Mouse (Mus musculus) lung, embryonic 16.5 days (tissue): ENCODE data around the gene Adad1. TPM values are rescaled to one million over a fixed set of nuclear protein-coding genes. Genes with fewer than 3 reads are reported as not detected.
A peak's percentile ranks its signal among the peaks of the same experiment; 100 is the strongest.

ENCODE experiments used
- ATAC-seq: fragments of 200-750 bp; cut with Nextera tagmentation; 2 replicates; pipeline ENCODE4 v1.8.0; 2017; ENCODE audit warnings: low read depth, mild to moderate bottlenecking, moderate library complexity
- H3K27ac ChIP-seq: fragments of 300-500 bp; sonication (generic); 2 replicates; pipeline ENCODE4 v1.5.1; 2014; ENCODE audit warnings: mild to moderate bottlenecking, control low read depth, low read length
- H3K27me3 ChIP-seq: fragments of 300-500 bp; sonication (generic); 2 replicates; pipeline ENCODE4 v1.6.1; 2014; ENCODE audit warnings: low read depth, low read length, mixed read lengths; ENCODE audit not compliant: control insufficient read depth, insufficient read depth
- H3K36me3 ChIP-seq: fragments of 300-500 bp; sonication (generic); 2 replicates; pipeline ENCODE4 v1.6.1; 2014; ENCODE audit warnings: low read length; ENCODE audit not compliant: control insufficient read depth, insufficient read depth
- H3K4me1 ChIP-seq: fragments of 300-500 bp; sonication (generic); replicated peaks from 2 replicates; pipeline ENCODE4 v1.6.1; 2014; ENCODE audit warnings: low read length, mixed read lengths; ENCODE audit not compliant: control insufficient read depth, insufficient read depth
- H3K4me2 ChIP-seq: fragments of 300-500 bp; sonication (generic); 2 replicates; pipeline ENCODE4 v1.6.1; 2014; ENCODE audit warnings: low read depth, low read length, control low read depth
- H3K4me3 ChIP-seq: fragments of 300-500 bp; sonication (generic); 2 replicates; pipeline ENCODE4 v1.5.1; 2014; ENCODE audit warnings: mild to moderate bottlenecking, low read length, control low read depth
- H3K9ac ChIP-seq: fragments of 300-500 bp; sonication (generic); 2 replicates; pipeline ENCODE4 v1.6.1; 2014; ENCODE audit warnings: low read length, control low read depth
- H3K9me3 ChIP-seq: fragments of 300-500 bp; sonication (generic); 2 replicates; pipeline ENCODE4 v1.6.1; 2016; ENCODE audit warnings: low read length; ENCODE audit not compliant: control insufficient read depth
- WGBS: fragments of 180-500 bp; shearing (Covaris S2); extraction: QIAGEN DNeasy Blood & Tissue Kit; methylation state at CpG from one replicate; pipeline ENCODE4 v1.1.7; 2014; 5-methylcytosine and 5-hydroxymethylcytosine counted together
- polyA plus RNA-seq: library from polyadenylated mRNA; unstranded; fragments of >200 nt; fragmentation: Nextera tagmentation; extraction: Ambion mirVana; gene quantifications from 2 replicates; pipeline ENCODE4 v1.2.1, GENCODE M21; 2015

Adad1 gene
- polyA plus RNA-seq: 0.19 and 0.41 TPM in 2 replicates

DNA sequence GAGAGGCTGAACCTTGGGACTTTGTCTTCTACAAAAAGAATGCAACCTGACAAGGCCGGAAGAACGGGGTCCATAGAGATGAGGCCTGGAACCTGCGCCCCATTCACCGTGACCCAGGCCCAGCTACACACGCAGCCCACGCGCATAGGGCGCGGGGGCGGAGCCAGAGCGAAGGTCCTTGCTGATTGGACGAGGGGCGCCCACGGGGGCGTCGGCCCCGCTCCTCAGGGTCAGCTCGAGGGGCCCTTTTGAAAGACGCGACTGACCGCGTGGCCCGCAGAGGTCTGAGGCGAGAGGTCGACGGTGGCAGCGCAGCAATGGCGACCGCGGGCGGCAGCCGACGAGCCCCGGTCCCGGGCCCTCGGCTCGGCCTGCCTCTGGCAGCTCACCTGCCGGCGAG lies at the start of gene Adad1:
TSS of gene Adad1 (plus strand) at position 122 of the 400 bp plus-strand sequence.
- no peaks in the 10 kb centered on the region for H3K27me3 ChIP-seq
- ATAC-seq: peak; percentile 26; the same call in 1 of the 2 replicates

DNA sequence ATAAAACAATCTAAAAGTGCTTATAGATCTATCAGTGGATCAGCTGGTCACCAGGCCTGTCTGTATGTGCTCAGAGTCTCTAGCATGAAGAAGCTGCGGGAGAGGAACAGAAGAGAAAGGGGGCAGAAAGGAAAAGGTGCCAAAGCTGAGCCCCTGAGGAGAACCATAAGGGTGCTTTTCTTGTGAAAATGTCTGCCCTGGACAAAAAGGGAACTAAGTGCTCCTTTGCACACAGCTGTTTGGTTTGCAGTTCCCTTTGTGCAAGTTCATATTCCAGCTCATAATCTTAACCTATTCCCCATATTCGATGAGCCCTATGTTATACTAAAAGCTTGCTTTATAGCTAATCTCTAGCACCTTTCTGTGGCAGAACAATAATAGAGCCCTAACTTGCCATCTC lies 25.3 kb upstream of the Adad1 start:
- Histone ChIP-seq H3K27me3 (no peaks in the 10 kb centered on the region), H3K4me2 (no peak overlapping the region), H3K9me3 (no peaks in the 10 kb centered on the region), H3K4me1 (no peaks in the 10 kb centered on the region), H3K27ac (no peak overlapping the region), H3K4me3 (no peak overlapping the region), H3K36me3 (peaks cover 19% of the 10 kb centered on the region; the same call in 1 of the 2 replicates), H3K9ac (no peak overlapping the region)
- 80% methylated on average over 2 of the region's 2 CpGs for WGBS
- no peak for ATAC-seq

More for the DNA sequence above, at the start of gene Adad1:
- H3K4me1 ChIP-seq: no peaks in the 10 kb centered on the region
- H3K4me2 ChIP-seq: peak within 1 kb of the TSS; percentile 49
- WGBS: 53% methylated on average over 37 of the region's 39 CpGs
- no peak within 1 kb of the TSS for H3K27ac ChIP-seq
- peaks cover 6% of the 10 kb centered on the region; the same call in 1 of the 2 replicates for H3K9me3 ChIP-seq
- peak within 1 kb of the TSS; percentile 20; the same call in 1 of the 2 replicates for H3K9ac ChIP-seq
- no peaks in the 10 kb centered on the region for H3K36me3 ChIP-seq
- H3K4me3 ChIP-seq: peak within 1 kb of the TSS; percentile 31

DNA sequence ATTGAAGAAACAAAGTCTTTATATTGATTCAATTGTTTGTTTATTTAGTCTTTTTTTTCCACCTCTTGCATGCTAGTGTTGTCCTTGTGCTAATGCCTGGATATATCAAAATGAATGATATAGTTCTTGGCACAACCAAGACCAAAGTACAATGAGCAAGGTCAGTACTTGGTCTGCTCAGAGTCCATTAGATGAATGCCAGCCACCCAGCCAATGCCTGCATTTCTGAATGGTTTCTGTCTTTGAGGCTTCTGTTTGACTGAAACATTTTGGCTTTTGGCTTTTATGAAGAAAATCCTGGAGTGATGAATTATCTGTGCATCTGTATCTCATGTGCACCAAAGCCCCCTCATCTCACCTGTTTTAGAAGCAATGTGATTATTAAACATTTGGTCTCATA lies 23.5 kb upstream of the Adad1 start:
- Histone ChIP-seq H3K4me1 (no peaks in the 10 kb centered on the region), H3K4me2 (no peak overlapping the region), H3K36me3 (peaks cover 22% of the 10 kb centered on the region; the same call in 1 of the 2 replicates), H3K27ac (no peak overlapping the region), H3K4me3 (no peak overlapping the region), H3K9me3 (no peaks in the 10 kb centered on the region), H3K9ac (no peak overlapping the region), H3K27me3 (no peaks in the 10 kb centered on the region)
- ATAC-seq: no peak

DNA sequence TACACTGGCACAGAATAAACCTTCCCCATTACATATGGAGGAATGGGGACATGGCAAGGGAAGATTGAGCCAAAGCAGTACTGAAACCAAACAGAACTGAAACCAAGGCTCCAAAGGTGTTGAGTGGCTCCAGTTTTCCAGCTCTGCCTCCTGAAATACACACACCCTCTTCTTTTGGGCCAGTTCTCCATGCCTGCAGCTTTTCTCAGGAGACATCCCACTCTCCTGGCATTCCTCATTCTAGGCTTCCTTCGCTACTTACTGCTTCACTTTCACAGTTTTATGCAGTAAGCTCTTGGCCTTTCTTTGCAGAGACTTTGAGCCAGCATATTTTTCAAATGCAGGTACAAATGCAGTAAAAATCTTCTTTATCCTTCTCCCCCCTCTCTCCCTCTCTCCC lies 11.8 kb upstream of the Adad1 start:
- WGBS: 93% methylated on average over 1 of the region's 1 CpGs
- H3K4me1 ChIP-seq: no peaks in the 10 kb centered on the region
- H3K4me2 ChIP-seq: no peak overlapping the region
- H3K4me3 ChIP-seq: no peak overlapping the region
- H3K36me3 ChIP-seq: peaks cover 14% of the 10 kb centered on the region
- ATAC-seq: no peak
- H3K27me3 ChIP-seq: no peaks in the 10 kb centered on the region
- H3K9ac ChIP-seq: no peak overlapping the region
- no peaks in the 10 kb centered on the region for H3K9me3 ChIP-seq
- no peak overlapping the region for H3K27ac ChIP-seq

DNA sequence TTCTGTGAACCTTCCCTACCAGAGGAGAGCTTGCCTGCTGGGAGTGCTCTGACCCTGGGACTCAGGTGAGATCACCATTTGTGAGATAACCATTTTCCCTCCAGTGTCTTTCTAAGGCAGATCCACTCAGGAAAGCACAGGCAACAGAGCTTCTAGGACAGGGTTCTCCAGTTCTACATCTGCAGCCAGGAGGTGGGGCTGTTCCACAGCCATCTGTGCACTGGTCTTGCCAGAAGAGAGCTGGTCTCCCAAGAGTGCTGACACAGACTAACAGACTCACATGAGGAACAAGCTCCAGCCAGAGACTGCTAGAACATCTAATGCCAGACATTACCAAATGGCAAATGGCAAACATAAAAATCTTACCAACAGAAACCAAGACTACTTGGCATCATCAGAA lies 9.9 kb downstream of the Adad1 start:
- Histone ChIP-seq H3K36me3 (no peaks in the 10 kb centered on the region), H3K9me3 (0 out of 2 replicates have a peak, but pooled peaks cover 2% of the 10 kb centered on the region), H3K9ac (no peak overlapping the region), H3K4me1 (no peaks in the 10 kb centered on the region), H3K4me3 (no peak overlapping the region), H3K4me2 (no peak overlapping the region), H3K27me3 (no peaks in the 10 kb centered on the region), H3K27ac (no peak overlapping the region)
- no peak for ATAC-seq

DNA sequence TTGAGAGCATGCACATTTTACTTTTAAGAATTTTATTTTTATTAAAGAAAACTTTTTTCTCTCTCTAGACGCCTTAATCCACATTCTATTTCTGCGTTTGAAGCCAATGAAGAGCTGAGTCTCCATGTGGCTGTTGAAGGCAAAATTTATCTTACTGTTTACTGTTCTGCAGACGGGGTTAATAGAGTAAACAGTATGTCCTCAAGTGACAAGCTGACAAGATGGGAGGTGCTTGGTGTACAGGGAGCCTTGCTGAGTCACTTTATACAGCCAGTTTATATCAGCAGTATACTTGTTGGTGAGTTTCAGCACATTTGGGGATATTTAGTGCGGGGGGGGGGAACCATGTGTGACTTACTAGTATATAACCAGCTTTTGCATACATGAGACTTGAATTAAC lies 21.5 kb downstream of the Adad1 start:
- peak; percentile 79; the same call in 1 of the 2 replicates for ATAC-seq
- Histone ChIP-seq H3K27me3 (no peaks in the 10 kb centered on the region), H3K9ac (no peak overlapping the region), H3K4me3 (no peak overlapping the region), H3K4me2 (no peak overlapping the region), H3K4me1 (no peaks in the 10 kb centered on the region), H3K36me3 (no peaks in the 10 kb centered on the region), H3K9me3 (no peaks in the 10 kb centered on the region), H3K27ac (no peak overlapping the region)
- 41% methylated on average over 4 of the region's 4 CpGs for WGBS

DNA sequence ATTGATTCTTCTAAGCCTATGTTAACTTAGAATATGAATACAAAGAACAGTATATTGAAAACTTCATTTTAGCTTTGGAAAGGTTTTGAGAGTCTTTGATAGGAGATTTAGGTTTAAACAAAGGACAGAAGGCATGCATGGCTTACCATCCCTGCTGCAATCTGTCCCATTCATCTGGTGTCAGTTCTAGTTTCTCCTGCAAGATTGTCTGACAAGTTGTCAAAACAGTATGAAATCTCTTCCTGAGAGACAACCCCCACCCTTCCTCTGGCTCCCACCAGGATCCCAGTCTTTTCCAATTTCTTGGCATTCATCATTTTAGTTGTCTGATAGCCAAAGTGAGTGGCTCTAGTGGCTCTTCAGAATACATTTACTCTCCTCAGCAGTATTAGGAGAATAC lies 27.4 kb downstream of the Adad1 start:
- Histone ChIP-seq H3K27me3 (no peaks in the 10 kb centered on the region), H3K9ac (no peak overlapping the region), H3K9me3 (no peaks in the 10 kb centered on the region), H3K4me1 (no peaks in the 10 kb centered on the region), H3K4me3 (no peak overlapping the region), H3K4me2 (no peak overlapping the region), H3K27ac (no peak overlapping the region), H3K36me3 (no peaks in the 10 kb centered on the region)
- ATAC-seq: no peak

DNA sequence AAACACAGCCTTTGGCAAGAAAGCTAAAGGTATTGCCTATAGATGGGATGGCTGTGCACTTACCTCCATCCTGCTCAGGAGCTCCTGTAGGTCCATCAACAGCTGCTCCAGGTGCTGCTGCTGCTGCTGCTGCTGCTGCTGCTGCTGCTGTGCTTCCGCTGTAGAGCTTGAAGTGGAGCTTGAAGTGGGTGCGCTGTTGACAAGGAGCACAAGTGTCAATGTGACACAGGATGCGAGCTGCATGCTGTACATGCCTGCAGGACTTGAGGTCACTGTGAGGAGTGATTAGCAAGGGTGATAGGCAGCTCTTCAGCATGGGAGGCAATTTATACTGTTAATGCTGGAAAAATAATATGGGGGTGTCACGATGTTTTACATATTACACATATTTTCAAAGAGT lies 62.3 kb downstream of the Adad1 start, which contains the start of gene Il2:
TSS of gene Il2 (minus strand) at position 305 of the 400 bp plus-strand sequence.
- Histone ChIP-seq H3K9me3 (no peaks in the 10 kb centered on the region), H3K4me2 (no peak within 1 kb of the TSS), H3K27me3 (no peaks in the 10 kb centered on the region), H3K27ac (no peak within 1 kb of the TSS), H3K4me3 (no peak within 1 kb of the TSS), H3K4me1 (no peaks in the 10 kb centered on the region), H3K36me3 (no peaks in the 10 kb centered on the region), H3K9ac (no peak within 1 kb of the TSS)
- 40% methylated on average over 4 of the region's 4 CpGs for WGBS
- no peak; the same call in 1 of the 2 replicates for ATAC-seq

DNA sequence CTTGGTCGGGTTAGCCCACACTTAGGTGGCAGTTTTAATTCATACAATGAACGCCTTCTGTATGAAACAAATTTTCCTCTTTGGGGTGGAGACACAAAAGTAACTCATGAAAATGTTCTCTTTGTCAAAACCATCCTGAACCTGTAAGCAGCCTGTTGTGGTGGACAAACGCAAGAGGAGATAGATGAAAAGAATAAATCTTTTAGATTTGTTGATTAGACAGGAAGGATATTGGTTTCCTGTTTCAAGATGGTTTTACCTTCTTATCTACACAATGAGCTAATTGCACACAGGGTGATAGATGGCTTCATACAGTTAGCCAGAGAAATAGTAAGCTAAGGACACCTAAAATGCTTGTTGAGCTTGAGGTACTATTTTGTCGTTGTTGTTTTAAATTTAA lies 62.8 kb downstream of the Adad1 start:
- Histone ChIP-seq H3K4me2 (no peak overlapping the region), H3K4me3 (no peak overlapping the region), H3K4me1 (no peaks in the 10 kb centered on the region), H3K9me3 (no peaks in the 10 kb centered on the region), H3K9ac (no peak overlapping the region), H3K36me3 (no peaks in the 10 kb centered on the region), H3K27ac (no peak overlapping the region), H3K27me3 (no peaks in the 10 kb centered on the region)
- WGBS: 49% methylated on average over 4 of the region's 4 CpGs
- ATAC-seq: no peak

DNA sequence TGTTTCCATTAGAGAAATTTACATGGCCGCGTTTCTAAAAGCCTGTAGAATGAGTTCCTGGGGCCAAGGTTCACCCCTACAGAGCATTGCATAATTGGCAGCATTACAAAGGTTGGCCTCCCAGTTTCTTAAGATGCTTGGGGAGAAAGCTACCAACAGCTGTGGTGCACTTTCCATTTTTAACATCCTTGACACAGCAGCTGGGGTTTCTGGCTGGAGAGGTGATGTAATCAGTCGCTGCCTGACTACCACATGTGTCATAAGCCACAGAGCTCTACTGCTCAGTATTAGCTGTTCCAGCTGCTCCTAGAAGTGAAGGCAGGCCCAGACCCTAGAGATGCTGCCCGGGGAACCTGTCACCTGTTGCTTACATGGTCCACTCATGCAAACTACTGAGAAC lies 64.9 kb downstream of the Adad1 start:
- Histone ChIP-seq H3K27me3 (no peaks in the 10 kb centered on the region), H3K9me3 (no peaks in the 10 kb centered on the region), H3K36me3 (no peaks in the 10 kb centered on the region), H3K9ac (no peak overlapping the region), H3K4me2 (no peak overlapping the region), H3K4me3 (no peak overlapping the region), H3K27ac (no peak overlapping the region), H3K4me1 (no peaks in the 10 kb centered on the region)
- WGBS: 31% methylated on average over 4 of the region's 4 CpGs
- peak; percentile 92 for ATAC-seq
